Mouse (Mus musculus): ENCODE results near the gene Sphk2. TPM values are rescaled to one million over a fixed set of nuclear protein-coding genes. Genes with fewer than 3 reads are reported as not detected.

The Sphk2 gene
- polyA plus RNA-seq, 1 experiment from 2014 or later, result 16.7 TPM

- WGBS, result 49% methylated on average over 12 of the region's 12 CpGs
- Histone ChIP-seq H3K4me1 (replicated peaks; ENCODE audit: control insufficient read depth, insufficient read depth, low read length) (peaks cover 52% of the 10 kb centered on the region), H3K9ac (peak overlapping the region; percentile 53), H3K4me2 (replicated peaks) (peak overlapping the region; percentile 94), H3K4me3 (replicated peaks; ENCODE audit: low read length) (peak overlapping the region; percentile 52), H3K36me3 (replicated peaks; ENCODE audit: control insufficient read depth, insufficient read depth) (no peaks in the 10 kb centered on the region), H3K9me3 (ENCODE audit: control insufficient read depth, low read length) (no peaks in the 10 kb centered on the region), H3K27me3 (ENCODE audit: control insufficient read depth, insufficient read depth, low read length) (peaks cover 8% of the 10 kb centered on the region), H3K27ac (peak overlapping the region; percentile 81)
- ATAC-seq (ENCODE audit: low FRiP score), result no peak
- DNase-seq (ENCODE audit: low spot score), result no peak
Measured at GRCm38 (mm10) chr7:45703521-45704033, 14.2 kb downstream of the Sphk2 start.

GRCm38 (mm10) chr7:45702809-45703520 is 14.8 kb downstream of the Sphk2 start:
- Histone ChIP-seq H3K27ac (peak overlapping the region; percentile 81; the same call in 1 of the 2 replicates), H3K36me3 (replicated peaks; ENCODE audit: control insufficient read depth, insufficient read depth) (no peaks in the 10 kb centered on the region), H3K4me3 (replicated peaks; ENCODE audit: low read length) (peak overlapping the region; percentile 52; the same call in 1 of the 2 replicates), H3K9me3 (ENCODE audit: control insufficient read depth, low read length) (no peaks in the 10 kb centered on the region), H3K9ac (peak overlapping the region; percentile 53; the same call in 1 of the 2 replicates), H3K4me1 (replicated peaks; ENCODE audit: control insufficient read depth, insufficient read depth, low read length) (peaks cover 46% of the 10 kb centered on the region), H3K27me3 (ENCODE audit: control insufficient read depth, insufficient read depth, low read length) (peaks cover 13% of the 10 kb centered on the region), H3K4me2 (replicated peaks) (peak overlapping the region; percentile 94)
- 90% methylated on average over 17 of the region's 17 CpGs for WGBS
- ATAC-seq (ENCODE audit: low FRiP score) (no peak), DNase-seq (ENCODE audit: low spot score) (no peak)

DNA sequence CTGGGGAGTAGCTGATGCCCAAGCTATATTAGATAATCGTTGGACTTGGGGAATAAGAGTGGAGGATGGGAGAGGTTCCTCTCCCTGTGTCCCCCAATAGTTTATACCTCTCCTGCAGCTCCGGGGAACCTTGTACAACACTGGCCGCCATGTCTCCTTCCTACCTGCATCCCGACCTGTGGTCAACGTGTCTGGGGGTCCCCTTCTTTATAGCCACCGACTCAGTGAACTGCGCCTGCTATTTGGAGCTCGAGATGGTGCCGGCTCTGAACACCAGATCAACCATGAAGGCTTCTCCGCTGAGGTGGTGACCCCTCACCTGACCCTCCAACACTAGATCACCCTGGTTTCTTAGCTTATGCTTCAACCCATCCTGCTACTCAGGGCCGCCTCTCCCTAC is 15.5 kb downstream of the Sphk2 start:
- H3K4me2 ChIP-seq (replicated peaks), result no peak overlapping the region
- H3K4me1 ChIP-seq (replicated peaks; ENCODE audit: control insufficient read depth, insufficient read depth, low read length), result peaks cover 40% of the 10 kb centered on the region
- peaks cover 13% of the 10 kb centered on the region for H3K27me3 ChIP-seq (ENCODE audit: control insufficient read depth, insufficient read depth, low read length)
- ATAC-seq (ENCODE audit: low FRiP score), result no peak
- H3K36me3 ChIP-seq (replicated peaks; ENCODE audit: control insufficient read depth, insufficient read depth), result no peaks in the 10 kb centered on the region
- no peak for DNase-seq (ENCODE audit: low spot score)
- WGBS, result 95% methylated on average over 11 of the region's 11 CpGs
- no peak overlapping the region for H3K9ac ChIP-seq
- H3K9me3 ChIP-seq (ENCODE audit: control insufficient read depth, low read length), result no peaks in the 10 kb centered on the region
- no peak overlapping the region for H3K27ac ChIP-seq
- no peak overlapping the region for H3K4me3 ChIP-seq (replicated peaks; ENCODE audit: low read length)

DNA sequence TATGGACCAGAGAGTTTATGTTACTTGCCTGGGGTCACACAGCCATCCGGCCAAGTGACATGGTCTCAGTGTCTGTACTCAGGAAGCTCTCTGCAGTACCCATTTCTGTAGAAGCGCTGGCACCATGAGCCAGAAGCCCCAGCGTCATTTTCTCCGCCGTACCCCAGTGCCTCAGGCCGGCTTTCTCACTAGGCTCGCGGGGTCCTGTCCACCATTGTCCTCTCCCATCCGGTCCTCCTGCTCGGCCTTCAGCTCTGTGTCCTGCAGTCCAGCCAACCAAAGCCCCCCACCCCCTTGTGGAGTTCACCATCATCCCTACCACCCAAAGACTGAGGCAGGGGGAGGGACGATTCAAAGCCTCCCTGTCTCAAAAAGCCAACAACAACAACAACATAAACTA is 16.2 kb downstream of the Sphk2 start:
- no peak for ATAC-seq (ENCODE audit: low FRiP score)
- H3K4me3 ChIP-seq (replicated peaks; ENCODE audit: low read length), result peak overlapping the region; percentile 53; the same call in 1 of the 2 replicates

DNA sequence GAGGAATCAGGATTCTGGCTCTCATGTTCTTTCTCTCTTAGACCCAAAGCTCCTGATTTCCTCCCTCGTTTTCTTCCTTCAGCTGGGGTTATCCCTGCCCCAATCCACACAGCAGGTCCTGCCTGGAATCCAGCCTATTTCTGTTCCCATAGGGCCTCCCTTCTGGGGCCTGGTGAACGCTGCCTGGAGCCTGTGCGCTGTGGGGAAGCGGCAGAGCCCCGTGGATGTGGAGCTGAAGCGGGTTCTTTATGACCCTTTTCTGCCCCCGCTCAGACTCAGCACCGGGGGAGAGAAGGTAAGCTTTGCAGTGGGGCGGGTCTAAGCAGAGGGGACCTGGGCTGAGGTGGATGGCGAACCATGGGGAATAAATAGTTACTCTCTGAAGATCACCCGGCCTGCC is 16.7 kb downstream of the Sphk2 start:
- H3K9ac ChIP-seq, result peak overlapping the region; percentile 31
- peaks cover 13% of the 10 kb centered on the region for H3K27me3 ChIP-seq (ENCODE audit: control insufficient read depth, insufficient read depth, low read length)
- no peak for DNase-seq (ENCODE audit: low spot score)
- H3K4me1 ChIP-seq (replicated peaks; ENCODE audit: control insufficient read depth, insufficient read depth, low read length), result peaks cover 28% of the 10 kb centered on the region
- H3K27ac ChIP-seq, result 0 out of 2 replicates have a peak overlapping the region, but pooled peaks have one; percentile 7
- no peak for ATAC-seq (ENCODE audit: low FRiP score)
- no peaks in the 10 kb centered on the region for H3K9me3 ChIP-seq (ENCODE audit: control insufficient read depth, low read length)
- peak overlapping the region; percentile 91 for H3K4me2 ChIP-seq (replicated peaks)
- H3K4me3 ChIP-seq (replicated peaks; ENCODE audit: low read length), result peak overlapping the region; percentile 53
- WGBS, result 29% methylated on average over 11 of the region's 11 CpGs
- H3K36me3 ChIP-seq (replicated peaks; ENCODE audit: control insufficient read depth, insufficient read depth), result no peaks in the 10 kb centered on the region

More for the DNA sequence above, 16.2 kb downstream of the Sphk2 start:
- Histone ChIP-seq H3K4me2 (replicated peaks) (peak overlapping the region; percentile 91), H3K27ac (no peak overlapping the region), H3K4me1 (replicated peaks; ENCODE audit: control insufficient read depth, insufficient read depth, low read length) (peaks cover 33% of the 10 kb centered on the region), H3K36me3 (replicated peaks; ENCODE audit: control insufficient read depth, insufficient read depth) (no peaks in the 10 kb centered on the region), H3K9ac (no peak overlapping the region), H3K9me3 (ENCODE audit: control insufficient read depth, low read length) (no peaks in the 10 kb centered on the region), H3K27me3 (ENCODE audit: control insufficient read depth, insufficient read depth, low read length) (peaks cover 13% of the 10 kb centered on the region)
- WGBS, result 84% methylated on average over 11 of the region's 11 CpGs
- DNase-seq (ENCODE audit: low spot score), result no peak

DNA sequence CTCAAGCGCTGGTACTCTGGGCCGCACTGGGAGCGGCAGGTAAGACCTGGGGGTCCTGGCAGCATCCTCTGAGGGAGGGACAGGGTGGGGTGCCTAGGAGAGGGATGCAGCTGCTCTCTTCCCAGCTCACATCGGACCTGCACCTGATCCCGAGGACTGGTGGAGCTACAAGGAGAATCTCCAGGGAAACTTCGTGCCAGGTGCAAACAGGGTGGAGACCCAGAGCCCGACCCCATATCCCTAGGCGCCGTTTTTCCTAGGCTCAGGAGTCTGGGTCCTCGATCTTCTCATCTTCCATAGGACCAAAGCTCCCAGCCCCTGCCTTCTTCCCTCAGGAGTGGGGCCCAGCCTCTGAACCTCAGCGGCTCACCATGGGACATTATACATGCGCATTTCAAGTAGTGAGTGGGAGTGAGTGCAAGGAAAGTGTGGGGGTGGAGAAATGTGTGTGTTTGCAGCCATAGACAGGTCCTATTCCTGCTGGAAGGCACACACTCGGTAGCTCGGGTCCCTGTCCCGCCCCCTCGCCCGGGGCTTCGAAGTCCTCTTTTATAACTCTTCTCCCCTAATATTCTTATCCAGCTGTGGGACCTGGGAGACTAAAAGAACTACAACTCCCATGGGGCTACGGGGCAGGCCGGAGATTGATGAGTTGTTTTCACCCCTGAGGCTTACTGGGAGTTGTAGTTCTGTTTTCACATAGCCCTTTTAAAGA is 17.3 kb downstream of the Sphk2 start:
- Histone ChIP-seq H3K4me1 (replicated peaks; ENCODE audit: control insufficient read depth, insufficient read depth, low read length) (peaks cover 22% of the 10 kb centered on the region), H3K27me3 (ENCODE audit: control insufficient read depth, insufficient read depth, low read length) (peaks cover 13% of the 10 kb centered on the region), H3K4me3 (replicated peaks; ENCODE audit: low read length) (peak overlapping the region; percentile 53), H3K4me2 (replicated peaks) (peak overlapping the region; percentile 91), H3K27ac (peak overlapping the region; percentile 75), H3K9me3 (ENCODE audit: control insufficient read depth, low read length) (no peaks in the 10 kb centered on the region), H3K36me3 (replicated peaks; ENCODE audit: control insufficient read depth, insufficient read depth) (no peaks in the 10 kb centered on the region), H3K9ac (peak overlapping the region; percentile 78)
- DNase-seq (ENCODE audit: low spot score), result peak; percentile 88
- ATAC-seq (ENCODE audit: low FRiP score), result no peak; the same call in 1 of the 2 replicates
- under 1% methylated on average over 20 of the region's 20 CpGs for WGBS

- Histone ChIP-seq H3K27me3 (ENCODE audit: control insufficient read depth, insufficient read depth, low read length) (peaks cover 13% of the 10 kb centered on the region), H3K27ac (peak within 1 kb of the TSS; percentile 75), H3K4me2 (replicated peaks) (peak within 1 kb of the TSS; percentile 91), H3K9ac (peak within 1 kb of the TSS; percentile 78), H3K4me3 (replicated peaks; ENCODE audit: low read length) (peak within 1 kb of the TSS; percentile 53), H3K9me3 (ENCODE audit: control insufficient read depth, low read length) (no peaks in the 10 kb centered on the region), H3K36me3 (replicated peaks; ENCODE audit: control insufficient read depth, insufficient read depth) (no peaks in the 10 kb centered on the region), H3K4me1 (replicated peaks; ENCODE audit: control insufficient read depth, insufficient read depth, low read length) (peaks cover 18% of the 10 kb centered on the region)
- DNase-seq (ENCODE audit: low spot score), result no peak
- 2% methylated on average over 33 of the region's 36 CpGs for WGBS
- ATAC-seq (ENCODE audit: low FRiP score), result no peak
Measured at GRCm38 (mm10) chr7:45699523-45700141, 18.2 kb downstream of the Sphk2 start, which contains the start of gene Car11. Gene Car11, plus strand, starts transcription at chr7:45699843.

DNA sequence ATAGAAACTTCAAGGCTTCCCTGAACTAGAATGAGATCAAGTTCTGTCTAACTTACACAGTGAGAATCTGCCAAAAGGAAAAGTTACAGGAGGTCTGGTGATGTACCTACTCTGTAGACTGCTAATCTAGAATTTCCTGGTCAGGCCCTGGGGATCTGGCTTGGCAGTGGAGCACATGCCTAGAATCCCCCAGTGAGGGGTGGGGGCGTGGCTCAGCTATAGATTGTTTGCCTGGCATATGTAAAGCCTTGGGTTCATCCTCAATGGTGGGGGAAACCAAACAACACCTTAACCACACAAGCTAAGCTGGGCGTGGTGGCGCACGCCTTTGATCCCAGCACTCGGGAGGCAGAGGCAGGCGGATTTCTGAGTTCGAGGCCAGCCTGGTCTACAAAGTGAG is 19.9 kb downstream of the Sphk2 start:
- 83% methylated on average over 5 of the region's 7 CpGs for WGBS
- Histone ChIP-seq H3K9me3 (ENCODE audit: control insufficient read depth, low read length) (no peaks in the 10 kb centered on the region), H3K4me3 (replicated peaks; ENCODE audit: low read length) (no peak overlapping the region), H3K27ac (no peak overlapping the region), H3K4me1 (replicated peaks; ENCODE audit: control insufficient read depth, insufficient read depth, low read length) (peaks cover 9% of the 10 kb centered on the region), H3K27me3 (ENCODE audit: control insufficient read depth, insufficient read depth, low read length) (peaks cover 13% of the 10 kb centered on the region), H3K4me2 (replicated peaks) (no peak overlapping the region), H3K9ac (no peak overlapping the region), H3K36me3 (replicated peaks; ENCODE audit: control insufficient read depth, insufficient read depth) (no peaks in the 10 kb centered on the region)
- no peak for ATAC-seq (ENCODE audit: low FRiP score)
- DNase-seq (ENCODE audit: low spot score), result no peak

- 7% methylated on average over 6 of the region's 6 CpGs for WGBS
Measured at GRCm38 (mm10) chr7:45695098-45695497, 22.7 kb downstream of the Sphk2 start.

More at GRCm38 (mm10) chr7:45695098-45695497, 22.7 kb downstream of the Sphk2 start:
- H3K9ac ChIP-seq, result no peak overlapping the region
- peaks cover 13% of the 10 kb centered on the region for H3K27me3 ChIP-seq (ENCODE audit: control insufficient read depth, insufficient read depth, low read length)
- DNase-seq (ENCODE audit: low spot score) (no peak), ATAC-seq (ENCODE audit: low FRiP score) (no peak)
- H3K27ac ChIP-seq, result no peak overlapping the region
- H3K36me3 ChIP-seq (replicated peaks; ENCODE audit: control insufficient read depth, insufficient read depth), result no peaks in the 10 kb centered on the region
- no peaks in the 10 kb centered on the region for H3K9me3 ChIP-seq (ENCODE audit: control insufficient read depth, low read length)
- H3K4me1 ChIP-seq (replicated peaks; ENCODE audit: control insufficient read depth, insufficient read depth, low read length), result no peaks in the 10 kb centered on the region; the same call in 1 of the 2 replicates
- H3K4me3 ChIP-seq (replicated peaks; ENCODE audit: low read length), result no peak overlapping the region
- no peak overlapping the region for H3K4me2 ChIP-seq (replicated peaks)

Measured in hindbrain, embryonic 14.5 days (tissue).